Mouse (Mus musculus): Measurements from ENCODE around the gene Abhd17c. TPM values are rescaled to one million over a fixed set of nuclear protein-coding genes. Genes with fewer than 3 reads are reported as not detected.

Gene Abhd17c
- polyA plus RNA-seq, 1 experiment from 2014 or later, result 59.3 TPM

- Histone ChIP-seq H3K4me2 (ENCODE audit: low read depth) (peak overlapping the region; percentile 93), H3K9me3 (ENCODE audit: control insufficient read depth, low read length) (no peaks in the 10 kb centered on the region), H3K4me3 (ENCODE audit: low read depth, low read length) (peak overlapping the region; percentile 80), H3K27me3 (ENCODE audit: control insufficient read depth, insufficient read depth, low read length) (no peaks in the 10 kb centered on the region), H3K9ac (ENCODE audit: low read length) (no peak overlapping the region), H3K4me1 (ENCODE audit: control insufficient read depth, insufficient read depth, low read length) (peaks cover 19% of the 10 kb centered on the region), H3K36me3 (ENCODE audit: control insufficient read depth, insufficient read depth, low read length) (no peaks in the 10 kb centered on the region), H3K27ac (ENCODE audit: low read depth, low read length) (no peak overlapping the region)
- DNase-seq (ENCODE audit: low spot score), result no peak
- no peak for ATAC-seq (ENCODE audit: insufficient read depth, low FRiP score, low TSS enrichment)
- 68% methylated on average over 4 of the region's 4 CpGs for WGBS
Measured at GRCm38 (mm10) chr7:84149821-84150220, 1.9 kb downstream of the Abhd17c start.

- Histone ChIP-seq H3K9ac (ENCODE audit: low read length) (no peak overlapping the region), H3K27me3 (ENCODE audit: control insufficient read depth, insufficient read depth, low read length) (no peaks in the 10 kb centered on the region), H3K4me1 (ENCODE audit: control insufficient read depth, insufficient read depth, low read length) (peaks cover 19% of the 10 kb centered on the region), H3K4me3 (ENCODE audit: low read depth, low read length) (no peak overlapping the region), H3K9me3 (ENCODE audit: control insufficient read depth, low read length) (no peaks in the 10 kb centered on the region), H3K27ac (ENCODE audit: low read depth, low read length) (no peak overlapping the region), H3K36me3 (ENCODE audit: control insufficient read depth, insufficient read depth, low read length) (no peaks in the 10 kb centered on the region), H3K4me2 (ENCODE audit: low read depth) (no peak overlapping the region)
- DNase-seq (ENCODE audit: low spot score), result no peak
- no peak for ATAC-seq (ENCODE audit: insufficient read depth, low FRiP score, low TSS enrichment)
- 90% methylated on average over 3 of the region's 3 CpGs for WGBS
Measured at GRCm38 (mm10) chr7:84148896-84149295, 2.8 kb downstream of the Abhd17c start.

GRCm38 (mm10) chr7:84147746-84148145 is 3.9 kb downstream of the Abhd17c start:
- ATAC-seq (ENCODE audit: insufficient read depth, low FRiP score, low TSS enrichment) (no peak), DNase-seq (ENCODE audit: low spot score) (no peak)
- 93% methylated on average over 1 of the region's 1 CpGs for WGBS
- Histone ChIP-seq H3K36me3 (ENCODE audit: control insufficient read depth, insufficient read depth, low read length) (no peaks in the 10 kb centered on the region), H3K27me3 (ENCODE audit: control insufficient read depth, insufficient read depth, low read length) (no peaks in the 10 kb centered on the region), H3K9me3 (ENCODE audit: control insufficient read depth, low read length) (no peaks in the 10 kb centered on the region), H3K27ac (ENCODE audit: low read depth, low read length) (no peak overlapping the region), H3K4me2 (ENCODE audit: low read depth) (no peak overlapping the region), H3K4me3 (ENCODE audit: low read depth, low read length) (no peak overlapping the region), H3K9ac (ENCODE audit: low read length) (no peak overlapping the region), H3K4me1 (ENCODE audit: control insufficient read depth, insufficient read depth, low read length) (peaks cover 19% of the 10 kb centered on the region)

- no peak overlapping the region for H3K4me3 ChIP-seq (ENCODE audit: low read depth, low read length)
- H3K36me3 ChIP-seq (ENCODE audit: control insufficient read depth, insufficient read depth, low read length), result no peaks in the 10 kb centered on the region
- H3K9me3 ChIP-seq (ENCODE audit: control insufficient read depth, low read length), result no peaks in the 10 kb centered on the region
- H3K27ac ChIP-seq (ENCODE audit: low read depth, low read length), result no peak overlapping the region
- H3K27me3 ChIP-seq (ENCODE audit: control insufficient read depth, insufficient read depth, low read length), result no peaks in the 10 kb centered on the region
- H3K4me2 ChIP-seq (ENCODE audit: low read depth), result no peak overlapping the region
- no peak overlapping the region for H3K9ac ChIP-seq (ENCODE audit: low read length)
- 72% methylated on average over 2 of the region's 2 CpGs for WGBS
- DNase-seq (ENCODE audit: low spot score) (no peak), ATAC-seq (ENCODE audit: insufficient read depth, low FRiP score, low TSS enrichment) (no peak)
- H3K4me1 ChIP-seq (ENCODE audit: control insufficient read depth, insufficient read depth, low read length), result peaks cover 19% of the 10 kb centered on the region
Measured at GRCm38 (mm10) chr7:84145633-84146032, 6.1 kb downstream of the Abhd17c start.

- Histone ChIP-seq H3K4me3 (ENCODE audit: low read depth, low read length) (no peak overlapping the region), H3K36me3 (ENCODE audit: control insufficient read depth, insufficient read depth, low read length) (no peaks in the 10 kb centered on the region), H3K27ac (ENCODE audit: low read depth, low read length) (no peak overlapping the region), H3K9ac (ENCODE audit: low read length) (no peak overlapping the region), H3K9me3 (ENCODE audit: control insufficient read depth, low read length) (no peaks in the 10 kb centered on the region), H3K27me3 (ENCODE audit: control insufficient read depth, insufficient read depth, low read length) (no peaks in the 10 kb centered on the region), H3K4me2 (ENCODE audit: low read depth) (no peak overlapping the region), H3K4me1 (ENCODE audit: control insufficient read depth, insufficient read depth, low read length) (no peaks in the 10 kb centered on the region; the same call in 1 of the 2 replicates)
- no peak for ATAC-seq (ENCODE audit: insufficient read depth, low FRiP score, low TSS enrichment)
- WGBS, result 70% methylated on average over 7 of the region's 7 CpGs
- no peak for DNase-seq (ENCODE audit: low spot score)
Measured at GRCm38 (mm10) chr7:84142736-84143473, 8.8 kb downstream of the Abhd17c start.

GRCm38 (mm10) chr7:84142196-84142595 is 9.5 kb downstream of the Abhd17c start:
- H3K4me1 ChIP-seq (ENCODE audit: control insufficient read depth, insufficient read depth, low read length), result no peaks in the 10 kb centered on the region; the same call in 1 of the 2 replicates

GRCm38 (mm10) chr7:84139566-84139965 is 12.1 kb downstream of the Abhd17c start:
- ATAC-seq (ENCODE audit: insufficient read depth, low FRiP score, low TSS enrichment) (no peak), DNase-seq (ENCODE audit: low spot score) (no peak)
- Histone ChIP-seq H3K27ac (ENCODE audit: low read depth, low read length) (no peak overlapping the region), H3K9me3 (ENCODE audit: control insufficient read depth, low read length) (no peaks in the 10 kb centered on the region), H3K4me3 (ENCODE audit: low read depth, low read length) (no peak overlapping the region), H3K4me2 (ENCODE audit: low read depth) (no peak overlapping the region), H3K9ac (ENCODE audit: low read length) (no peak overlapping the region), H3K36me3 (ENCODE audit: control insufficient read depth, insufficient read depth, low read length) (no peaks in the 10 kb centered on the region), H3K4me1 (ENCODE audit: control insufficient read depth, insufficient read depth, low read length) (no peaks in the 10 kb centered on the region; the same call in 1 of the 2 replicates), H3K27me3 (ENCODE audit: control insufficient read depth, insufficient read depth, low read length) (no peaks in the 10 kb centered on the region)
- 85% methylated on average over 4 of the region's 4 CpGs for WGBS

More at GRCm38 (mm10) chr7:84142196-84142595, 9.5 kb downstream of the Abhd17c start:
- Histone ChIP-seq H3K4me2 (ENCODE audit: low read depth) (no peak overlapping the region), H3K9me3 (ENCODE audit: control insufficient read depth, low read length) (no peaks in the 10 kb centered on the region), H3K27ac (ENCODE audit: low read depth, low read length) (no peak overlapping the region), H3K9ac (ENCODE audit: low read length) (no peak overlapping the region), H3K4me3 (ENCODE audit: low read depth, low read length) (no peak overlapping the region), H3K36me3 (ENCODE audit: control insufficient read depth, insufficient read depth, low read length) (no peaks in the 10 kb centered on the region), H3K27me3 (ENCODE audit: control insufficient read depth, insufficient read depth, low read length) (no peaks in the 10 kb centered on the region)
- 92% methylated on average over 4 of the region's 4 CpGs for WGBS
- DNase-seq (ENCODE audit: low spot score) (no peak), ATAC-seq (ENCODE audit: insufficient read depth, low FRiP score, low TSS enrichment) (no peak)

- H3K27me3 ChIP-seq (ENCODE audit: control insufficient read depth, insufficient read depth, low read length), result no peaks in the 10 kb centered on the region
- 85% methylated on average over 4 of the region's 4 CpGs for WGBS
- no peaks in the 10 kb centered on the region; the same call in 1 of the 2 replicates for H3K4me1 ChIP-seq (ENCODE audit: control insufficient read depth, insufficient read depth, low read length)
- H3K4me3 ChIP-seq (ENCODE audit: low read depth, low read length), result no peak overlapping the region
- no peaks in the 10 kb centered on the region for H3K9me3 ChIP-seq (ENCODE audit: control insufficient read depth, low read length)
- ATAC-seq (ENCODE audit: insufficient read depth, low FRiP score, low TSS enrichment) (no peak), DNase-seq (ENCODE audit: low spot score) (no peak)
- H3K4me2 ChIP-seq (ENCODE audit: low read depth), result no peak overlapping the region
- H3K27ac ChIP-seq (ENCODE audit: low read depth, low read length), result no peak overlapping the region
- no peaks in the 10 kb centered on the region for H3K36me3 ChIP-seq (ENCODE audit: control insufficient read depth, insufficient read depth, low read length)
- H3K9ac ChIP-seq (ENCODE audit: low read length), result no peak overlapping the region
Measured at GRCm38 (mm10) chr7:84138731-84139130, 13.0 kb downstream of the Abhd17c start.

- 87% methylated on average over 3 of the region's 3 CpGs for whole genome bisulfite sequencing
- Histone ChIP-seq H3K9ac (ENCODE audit: low read length) (no peak overlapping the region), H3K36me3 (ENCODE audit: control insufficient read depth, insufficient read depth, low read length) (no peaks in the 10 kb centered on the region), H3K4me2 (ENCODE audit: low read depth) (no peak overlapping the region), H3K27ac (ENCODE audit: low read depth, low read length) (no peak overlapping the region), H3K9me3 (ENCODE audit: control insufficient read depth, low read length) (no peaks in the 10 kb centered on the region), H3K4me1 (ENCODE audit: control insufficient read depth, insufficient read depth, low read length) (no peaks in the 10 kb centered on the region), H3K4me3 (ENCODE audit: low read depth, low read length) (no peak overlapping the region), H3K27me3 (ENCODE audit: control insufficient read depth, insufficient read depth, low read length) (no peaks in the 10 kb centered on the region)
- ATAC-seq (ENCODE audit: insufficient read depth, low FRiP score, low TSS enrichment) (no peak), DNase-seq (ENCODE audit: low spot score) (no peak)
Measured at GRCm38 (mm10) chr7:84137779-84138178, 13.9 kb downstream of the Abhd17c start.
